Mouse (Mus musculus) kidney, postnatal 0 days (tissue): ENCODE measurements at regions not wholly inside any gene's neighbourhood (a gene's known extent, or its start where the extent isn't known, plus 50 kb on each side); places are given as distances from the start of the nearest gene placed in this dataset.

Source experiments
- ATAC-seq: fragments of 200-750 bp; cut with Nextera tagmentation; replicated peaks from 2 replicates; pipeline ENCODE4 v1.8.0; 2017; ENCODE audit warnings: low read depth, moderate number of reproducible peaks, moderate TSS enrichment, moderate library complexity; ENCODE audit not compliant: low FRiP score
- DNase-seq: peaks from one replicate; pipeline ENCODE4 v3.0.0-alpha.2; 2016; ENCODE audit warnings: low spot score
- H3K27ac ChIP-seq: fragments of 300-500 bp; sonication (generic); 2 replicates; pipeline ENCODE4 v1.5.1; 2014; ENCODE audit warnings: mild to moderate bottlenecking
- H3K27me3 ChIP-seq: fragments of 300-500 bp; sonication (generic); 2 replicates; pipeline ENCODE4 v1.6.1; 2014; ENCODE audit warnings: low read length, mixed read lengths; ENCODE audit not compliant: insufficient read depth
- H3K36me3 ChIP-seq: fragments of 300-500 bp; sonication (generic); 2 replicates; pipeline ENCODE4 v1.6.1; 2014; ENCODE audit warnings: low read length, mixed read lengths; ENCODE audit not compliant: insufficient read depth
- H3K4me1 ChIP-seq: fragments of 300-500 bp; sonication (generic); replicated peaks from 2 replicates; pipeline ENCODE4 v1.6.1; 2014; ENCODE audit warnings: antibody characterized with exemption, low read length, mixed read lengths; ENCODE audit not compliant: insufficient read depth
- H3K4me2 ChIP-seq: fragments of 300-500 bp; sonication (generic); 2 replicates; pipeline ENCODE4 v1.6.1; 2014; ENCODE audit warnings: mild to moderate bottlenecking, low read length, moderate library complexity, mixed read lengths
- H3K4me3 ChIP-seq: fragments of 300-500 bp; sonication (generic); replicated peaks from 2 replicates; pipeline ENCODE4 v1.5.1; 2014; ENCODE audit warnings: low read depth, low read length
- H3K9ac ChIP-seq: fragments of 300-500 bp; sonication (generic); 2 replicates; pipeline ENCODE4 v1.6.1; 2014; ENCODE audit warnings: low read depth, low read length
- H3K9me3 ChIP-seq: fragments of 300-500 bp; sonication (generic); replicated peaks from 2 replicates; pipeline ENCODE4 v1.6.1; 2016; ENCODE audit warnings: low read length, inconsistent platforms, mixed read lengths
- CTCF ChIP-seq: IDR thresholded peaks from 2 replicates; pipeline ENCODE4 v1.5.1; 2016; ENCODE audit warnings: antibody characterized with exemption, low read depth, mild to moderate bottlenecking, moderate library complexity
- WGBS: fragments of 180-500 bp; shearing (Covaris S2); extraction: QIAGEN DNeasy Blood & Tissue Kit; methylation state at CpG from one replicate; pipeline ENCODE4 v1.1.7; 2014; 5-methylcytosine and 5-hydroxymethylcytosine counted together

- WGBS = 85% methylated on average over 5 of the region's 5 CpGs
- Histone ChIP-seq H3K4me2 (no peak overlapping the region), H3K9me3 (no peaks in the 10 kb centered on the region), H3K27ac (no peak overlapping the region), H3K4me1 (no peaks in the 10 kb centered on the region), H3K9ac (no peak overlapping the region), H3K36me3 (no peaks in the 10 kb centered on the region), H3K27me3 (no peaks in the 10 kb centered on the region), H3K4me3 (no peak overlapping the region)
- no peak for DNase-seq
- no peak for TF ChIP-seq CTCF
- ATAC-seq = no peak
Observed at GRCm38 (mm10) chr9:52738560-52739100, 59.0 kb upstream of the AI593442 start.
